Mouse (Mus musculus) adrenal gland, postnatal 36 days (tissue): ENCODE data around the gene Dlgap1. TPM values are rescaled to one million over a fixed set of nuclear protein-coding genes. Genes with fewer than 3 reads are reported as not detected.
A peak's percentile ranks its signal among the peaks of the same experiment; 100 is the strongest.

Experiments
- DNase-seq, 2 experiments: peaks; one replicate each; pipeline ENCODE4 v3.0.0; 2021; ENCODE audit warnings: mixed read lengths in 1 of 2
- total RNA-seq, 2 experiments: library from RNA; stranded (reverse); gene quantifications; 2 replicates each; pipeline ENCODE4 v1.2.3; 2021

The Dlgap1 gene
- total RNA-seq, 2 experiments from 2014 or later = 37.2 to 54.1 TPM

DNA sequence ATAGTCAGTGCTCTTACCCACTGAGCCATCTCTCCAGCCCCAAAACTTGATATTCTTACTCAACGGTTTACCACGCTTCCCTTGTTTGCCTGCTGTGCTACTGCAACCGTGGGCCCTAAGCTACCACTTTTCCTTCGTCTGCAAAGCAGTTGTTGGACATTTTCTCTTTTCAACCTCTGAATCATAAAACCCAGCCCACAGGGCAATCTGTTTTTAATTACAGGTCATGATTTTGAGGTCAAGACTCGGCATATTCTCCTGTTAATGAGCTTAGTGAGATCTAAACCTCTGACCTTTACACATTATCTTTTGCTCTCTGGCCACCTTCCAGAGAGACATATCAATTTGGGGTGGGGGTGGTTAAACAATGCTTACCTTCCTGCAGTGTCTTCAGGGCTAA is 869.7 kb downstream of the Dlgap1 start:
- no peak for DNase-seq

DNA sequence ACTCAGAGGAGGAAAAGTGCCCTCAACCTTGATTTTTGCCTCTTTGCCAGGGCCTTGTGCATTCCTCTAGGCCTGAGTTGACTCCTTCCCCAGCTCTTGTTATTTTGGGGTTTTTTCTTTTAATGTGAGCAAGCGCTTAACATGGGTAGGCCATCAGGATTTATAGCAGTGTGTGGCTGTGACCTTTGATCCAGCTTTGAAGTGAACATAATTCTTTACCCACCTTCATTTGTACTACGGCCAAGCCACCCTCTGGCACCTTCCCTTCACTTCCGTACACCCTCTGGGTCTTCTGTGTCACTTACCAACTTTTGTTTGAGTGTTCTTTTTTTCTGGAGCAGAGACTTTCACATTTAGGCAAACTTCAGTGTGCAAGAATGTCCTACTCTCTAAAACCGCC is 874.4 kb downstream of the Dlgap1 start:
- no peak for DNase-seq

DNA sequence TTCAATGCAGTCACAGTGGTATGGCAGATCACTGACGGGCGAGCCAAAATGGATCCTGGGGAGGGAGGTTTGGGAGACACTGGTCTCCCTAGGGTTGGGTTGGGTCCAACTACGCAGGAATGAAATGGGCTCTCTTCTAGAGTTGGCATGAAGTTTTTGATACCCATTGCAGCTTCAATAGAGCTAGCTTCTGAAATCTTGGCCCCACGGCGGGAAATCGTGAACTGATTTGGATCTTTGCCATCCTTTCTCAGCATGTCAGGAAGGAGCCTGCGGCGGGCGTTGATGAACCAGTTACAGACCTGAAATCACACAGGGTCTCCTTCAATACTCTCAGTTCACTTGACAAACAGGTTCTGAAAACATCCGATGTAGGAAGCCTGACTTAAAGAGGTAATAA is 876.1 kb downstream of the Dlgap1 start:
- DNase-seq = peak; percentile 28 to 29

- no peak for DNase-seq
Measured at GRCm38 (mm10) chr17:70845543-70845942, 876.7 kb downstream of the Dlgap1 start.

- DNase-seq = peak in 1 of 2 experiments; percentile 34
Measured at GRCm38 (mm10) chr17:70846111-70846644, 877.3 kb downstream of the Dlgap1 start.

DNA sequence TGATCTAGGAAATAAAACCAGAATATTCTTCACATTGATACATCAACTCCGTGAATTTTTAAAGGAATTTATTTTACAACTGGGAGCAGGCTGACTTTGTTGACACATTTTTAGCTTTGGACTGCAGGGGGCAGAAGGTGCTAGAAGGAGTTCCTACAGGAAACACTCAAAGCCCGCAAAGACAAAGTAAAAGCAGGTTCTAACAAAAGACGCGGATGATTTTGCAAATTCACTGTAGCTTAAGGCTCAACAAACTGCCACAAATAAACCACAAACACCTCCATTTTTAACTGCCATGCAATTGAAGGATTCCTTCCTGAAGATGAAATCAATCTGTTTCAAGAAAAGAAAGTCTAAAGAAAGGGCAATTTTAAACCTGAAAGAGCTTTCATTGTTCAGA is 878.2 kb downstream of the Dlgap1 start:
- DNase-seq = peak; percentile 52 to 67

GRCm38 (mm10) chr17:70847751-70848510 is 879.1 kb downstream of the Dlgap1 start:
- peak in 1 of 2 experiments; percentile 18 for DNase-seq

- DNase-seq = peak; percentile 60 to 71
Measured at GRCm38 (mm10) chr17:70848511-70849398, 879.9 kb downstream of the Dlgap1 start.

DNA sequence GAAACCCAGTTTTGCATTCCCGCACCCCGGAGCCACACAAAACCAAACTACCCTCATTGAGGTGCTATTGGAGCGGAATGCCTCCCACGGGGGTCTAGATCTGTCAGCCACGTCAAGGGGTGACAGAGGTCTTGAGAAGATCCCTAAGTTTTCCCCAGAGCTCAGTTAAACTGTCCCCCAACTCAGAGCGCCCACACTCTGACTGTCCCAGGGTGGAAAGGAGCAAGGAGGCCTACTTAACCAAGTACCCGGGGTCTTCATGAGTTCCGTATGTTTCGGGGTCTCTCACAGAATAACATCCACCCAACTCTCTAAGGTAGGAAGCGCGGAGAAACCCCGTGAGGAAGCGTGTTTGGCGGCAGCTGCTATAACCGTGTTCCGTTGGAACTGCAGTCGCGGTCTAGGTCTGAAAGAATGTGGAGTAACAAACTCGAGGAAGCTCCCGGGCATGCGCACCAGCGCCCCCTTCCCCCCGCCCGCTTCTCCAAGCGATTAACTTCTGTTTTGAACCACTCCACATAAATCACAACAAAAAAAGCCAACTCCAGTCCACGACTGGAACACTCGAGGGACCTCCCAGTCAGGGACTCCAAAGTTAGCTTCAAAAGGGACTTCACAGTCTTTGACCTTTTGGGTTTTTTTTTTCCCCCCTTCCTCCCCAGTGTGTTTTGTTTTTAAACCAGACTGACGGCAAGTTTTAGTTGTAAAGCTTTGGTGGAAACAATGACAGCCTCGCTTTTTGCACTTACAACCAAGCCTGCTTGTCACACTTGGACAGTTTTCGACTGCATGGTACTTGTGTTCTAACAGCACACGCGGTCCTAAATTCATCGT is 880.7 kb downstream of the Dlgap1 start:
- DNase-seq = peak; percentile 95 to 97

GRCm38 (mm10) chr17:70850233-70850995 is 881.5 kb downstream of the Dlgap1 start:
- DNase-seq = peak; percentile 69 to 74

GRCm38 (mm10) chr17:70850996-70851991 is 882.4 kb downstream of the Dlgap1 start:
- peak; percentile 87 to 89 for DNase-seq

DNA sequence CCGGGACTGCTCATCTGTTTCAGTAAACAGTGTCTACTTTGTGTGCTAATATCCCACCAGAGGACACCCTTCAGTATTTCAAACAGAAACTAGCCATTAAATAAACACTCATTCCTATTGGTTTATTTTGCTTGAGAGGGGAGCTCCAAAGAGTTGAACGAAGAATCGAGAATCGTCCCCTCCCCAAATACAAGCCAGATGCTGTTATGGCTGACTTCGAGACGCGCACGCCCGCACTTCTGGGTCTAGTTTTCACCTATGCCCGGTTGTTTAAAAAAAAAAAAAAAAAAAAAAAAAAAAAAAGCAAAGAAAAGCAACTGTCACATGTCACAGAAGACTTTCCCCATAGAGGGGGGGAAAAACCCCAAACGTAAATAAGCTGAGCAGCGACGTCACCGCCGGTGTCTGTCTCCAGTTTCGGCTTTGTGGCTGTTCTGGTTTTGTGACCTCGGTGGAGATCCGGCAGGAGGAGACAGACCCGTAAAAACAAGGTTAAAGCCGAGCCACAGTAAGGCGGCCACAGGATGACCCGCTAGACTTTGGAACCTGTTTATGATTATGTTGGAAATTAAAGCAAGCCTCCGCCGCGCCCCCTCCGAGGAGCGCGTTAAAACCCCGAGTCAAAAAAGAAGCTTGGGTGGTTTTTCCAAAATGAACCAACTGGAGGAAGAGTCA is 883.3 kb downstream of the Dlgap1 start:
- DNase-seq = peak; percentile 69 to 70

- peak; percentile 91 to 93 for DNase-seq
Measured at GRCm38 (mm10) chr17:70852686-70853386, 884.0 kb downstream of the Dlgap1 start.

GRCm38 (mm10) chr17:70853436-70853905 is 884.6 kb downstream of the Dlgap1 start, which contains the start of gene Tgif1:
TSS of gene Tgif1 (minus strand) at chr17:70853546.
- DNase-seq = peak; percentile 60 to 69

GRCm38 (mm10) chr17:70854021-70854420 is 885.1 kb downstream of the Dlgap1 start:
- peak in 1 of 2 experiments; percentile 23 for DNase-seq

GRCm38 (mm10) chr17:70856871-70857415 is 888.1 kb downstream of the Dlgap1 start:
- DNase-seq = no peak

DNA sequence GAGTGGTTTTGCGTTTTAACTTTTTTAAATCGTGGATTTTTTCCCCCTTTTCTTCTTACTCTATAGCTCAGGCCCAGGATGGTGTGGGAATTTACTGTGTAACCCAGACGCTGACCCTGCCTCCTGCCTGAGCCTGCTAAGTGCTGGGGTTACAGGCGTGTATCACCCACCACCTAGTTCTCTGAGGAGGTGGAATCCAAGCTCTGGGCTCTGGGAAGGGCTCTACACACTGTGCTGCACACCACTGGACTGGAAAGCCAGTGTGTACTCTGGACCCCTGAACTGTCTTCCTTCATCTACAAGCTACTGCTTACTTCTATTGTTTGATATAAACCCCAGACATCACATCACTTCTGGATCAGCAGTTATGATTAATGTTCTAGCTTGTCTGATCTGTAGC is 889.9 kb downstream of the Dlgap1 start:
- DNase-seq = no peak

GRCm38 (mm10) chr17:70864117-70864516 is 895.2 kb downstream of the Dlgap1 start:
- no peak for DNase-seq
